Mouse (Mus musculus): Measurements from ENCODE around the gene Sesn1.

GRCm38 (mm10) chr10:41890537-41890936, 80.8 kb downstream of the Sesn1 start:
- TF ChIP-seq CTCF (IDR thresholded peaks at IDR 0.05; ENCODE audit: extremely low read depth, insufficient read length, insufficient replicate concordance, low read depth, low read length) (no peak), POLR2A (IDR thresholded peaks at IDR 0.05; ENCODE audit: low read depth, low read length) (no peak)

All from small intestine, adult 2 months (tissue).